Mouse (Mus musculus) urinary bladder, adult 18-20 months (tissue): ENCODE results near the gene Mob3c.

Experiments
- DNase-seq, 2 experiments: peaks; one replicate each; pipeline ENCODE4 v3.0.0; 2022; ENCODE audit warnings: low spot score in 2 of 2, mixed read lengths in 2 of 2

The Mob3c gene

DNA sequence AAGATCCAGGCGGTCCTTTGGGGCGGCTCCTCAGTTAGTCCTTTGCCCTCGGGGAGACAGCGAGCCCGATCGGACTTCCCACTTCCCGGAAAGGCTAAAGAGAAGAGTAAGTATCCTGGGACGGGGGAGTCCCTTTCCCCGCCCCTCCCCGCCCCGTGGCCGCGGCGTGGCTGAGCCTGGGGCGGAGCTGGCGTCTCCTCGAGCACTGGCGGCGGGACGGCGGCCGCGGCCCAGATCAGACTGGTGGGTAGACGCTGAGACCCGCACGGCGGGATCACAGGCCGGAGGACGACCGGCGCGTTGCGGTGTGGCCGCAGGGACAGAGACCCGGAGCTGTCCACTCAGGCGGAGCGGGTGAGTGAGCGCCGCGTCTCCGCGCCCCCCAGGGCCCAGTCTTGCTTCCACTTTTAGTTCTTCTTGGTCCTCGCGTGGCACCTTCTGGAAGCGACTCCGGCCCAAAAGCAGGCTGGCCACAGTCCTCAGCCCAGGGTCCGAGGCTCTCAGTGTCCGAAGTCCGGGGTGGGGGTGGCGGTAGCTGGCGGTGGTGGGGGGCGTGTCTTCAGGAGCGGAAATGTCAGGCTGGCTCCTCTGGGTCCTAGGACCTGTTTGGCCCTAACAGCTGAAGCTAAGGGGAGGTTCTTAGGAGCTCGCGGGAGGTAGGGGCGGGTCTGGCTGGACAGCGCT is at the start of gene Mob3c:
Gene Mob3c (plus strand): TSS at position 205 of the 684 bp plus-strand sequence.
- DNase-seq, result peak; percentile 77 to 79

DNA sequence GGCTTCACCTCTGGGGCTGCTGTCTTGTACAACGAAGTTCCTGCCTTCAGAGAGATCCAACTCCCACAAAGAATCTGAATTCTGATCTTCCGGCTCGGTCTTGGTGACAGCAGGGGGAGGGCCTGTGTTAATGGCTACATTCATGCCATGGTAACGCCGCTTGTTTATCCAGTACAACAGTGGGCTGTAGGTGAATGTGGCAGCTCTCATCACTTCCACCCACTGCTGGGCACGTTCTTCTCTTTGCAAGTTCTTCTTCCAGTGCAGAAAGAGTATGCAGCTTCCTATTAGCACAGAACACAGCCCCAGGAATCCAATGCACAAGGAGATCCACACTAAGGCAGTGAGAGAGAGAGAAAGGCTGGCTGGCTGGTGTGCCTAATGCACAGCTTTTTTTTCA is 47.6 kb upstream of the Mob3c start:
- no peak for DNase-seq

- DNase-seq, result no peak
Observed at GRCm38 (mm10) chr4:115780918-115781317, 47.0 kb upstream of the Mob3c start, which contains the start of gene Tex38. Gene Tex38, minus strand, starts transcription at chr4:115781018.

- DNase-seq, result no peak
Observed at GRCm38 (mm10) chr4:115782026-115782805, 45.7 kb upstream of the Mob3c start.

DNA sequence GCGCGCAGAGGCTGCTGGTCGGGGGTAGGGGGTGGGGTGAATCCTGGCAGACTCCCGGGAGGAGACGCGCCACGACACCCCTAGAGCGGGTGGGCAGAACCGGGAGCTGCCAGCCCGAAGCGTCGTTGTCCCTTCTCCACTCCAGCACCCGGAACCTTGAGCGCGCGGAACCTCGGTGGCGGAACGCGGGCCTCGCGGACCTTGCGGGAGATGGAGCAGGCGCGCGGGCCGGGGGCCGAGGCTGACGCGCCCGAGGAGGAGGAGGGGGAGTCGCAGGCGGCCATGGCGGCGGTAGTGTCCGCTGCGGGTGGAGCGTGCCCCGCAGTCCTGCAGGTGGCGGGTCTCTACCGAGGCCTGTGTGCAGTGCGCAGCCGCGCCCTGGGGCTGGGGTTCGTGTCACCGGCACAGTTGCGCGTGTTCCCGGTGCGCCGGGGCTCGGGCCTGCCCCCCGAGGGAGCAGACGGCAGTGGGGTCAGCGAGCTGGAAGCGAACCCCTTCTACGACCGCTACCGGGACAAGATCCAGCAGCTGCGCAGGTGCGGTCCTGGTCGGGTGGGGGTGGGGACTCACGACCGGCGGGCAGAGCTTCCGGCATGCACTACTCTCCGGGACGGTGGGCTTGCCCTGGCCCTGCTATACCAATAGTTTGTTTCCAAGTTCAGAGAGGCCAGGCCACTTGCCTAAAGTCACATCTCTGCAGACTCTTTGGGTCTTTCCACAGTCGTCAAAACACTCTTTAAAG is 43.0 kb upstream of the Mob3c start, which contains the start of gene Atpaf1:
Gene Atpaf1 (plus strand): TSS at position 44 of the 742 bp plus-strand sequence.
- peak; percentile 38 to 78 for DNase-seq

DNA sequence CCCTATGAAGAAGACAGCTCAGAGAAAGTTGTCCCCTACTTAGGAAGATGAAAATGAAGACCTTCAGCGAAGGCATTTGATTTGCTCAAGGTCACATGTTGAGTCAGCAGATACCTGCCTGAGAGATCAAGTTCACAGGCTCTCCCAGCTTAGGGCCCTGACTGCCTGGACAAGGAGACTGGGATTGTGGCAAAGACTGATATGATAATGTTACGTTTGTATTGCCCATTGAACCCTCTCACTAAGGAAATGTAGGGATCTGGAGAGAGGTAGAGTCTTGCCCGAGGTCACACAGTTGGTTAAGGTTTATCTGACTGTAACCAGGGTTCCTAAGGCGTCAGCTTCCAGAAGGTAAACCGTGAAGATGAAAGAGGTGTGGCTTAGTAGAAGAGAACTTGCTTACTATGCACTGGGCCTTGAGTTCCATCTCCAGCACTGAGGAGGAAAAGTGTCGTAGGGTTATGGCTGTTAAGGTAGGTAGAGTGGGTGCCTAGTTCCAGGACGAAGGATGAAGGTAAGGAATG is 42.3 kb upstream of the Mob3c start:
- no peak for DNase-seq

GRCm38 (mm10) chr4:115790864-115791263 is 37.0 kb upstream of the Mob3c start:
- DNase-seq, result no peak

DNA sequence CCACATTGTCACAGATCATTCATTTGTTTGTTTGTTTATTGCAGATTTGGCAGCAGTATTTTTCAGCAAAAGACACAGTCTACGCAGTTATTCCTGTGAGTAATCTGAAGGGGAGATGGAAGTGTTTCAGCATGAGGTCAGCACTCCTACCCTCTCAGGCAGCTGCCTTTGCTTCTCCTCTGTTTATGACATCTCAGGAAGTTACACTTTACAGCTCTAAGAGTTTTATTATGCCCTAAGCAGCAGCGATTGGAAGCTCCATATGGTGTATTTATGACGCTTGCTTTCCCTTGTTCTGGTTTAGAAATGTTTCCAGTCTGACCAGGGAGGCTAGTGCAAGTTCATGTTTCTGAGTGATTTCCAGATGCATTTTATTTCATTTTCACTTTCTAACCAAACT is 32.5 kb upstream of the Mob3c start:
- no peak for DNase-seq

DNA sequence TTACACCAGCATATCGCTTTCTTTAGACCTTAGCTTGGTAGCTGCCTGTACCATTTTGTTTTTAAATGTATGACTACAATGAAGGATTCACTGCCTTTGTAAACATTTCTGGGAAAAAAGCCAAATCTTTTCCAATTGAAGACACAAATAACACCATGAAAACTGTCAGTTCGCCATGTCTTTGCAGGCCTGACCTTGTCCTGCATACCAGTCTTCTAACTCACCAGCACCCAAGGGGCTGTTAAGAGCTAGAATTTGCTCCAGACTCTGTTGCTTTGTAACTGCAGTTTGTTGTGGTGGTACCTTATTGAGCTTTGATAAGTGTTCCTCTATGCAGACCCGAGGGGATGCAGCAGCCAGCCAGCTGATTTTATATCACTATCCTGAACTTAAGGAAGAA is 27.9 kb upstream of the Mob3c start:
- no peak for DNase-seq

- no peak for DNase-seq
Observed at GRCm38 (mm10) chr4:115812326-115812725, 15.6 kb upstream of the Mob3c start.

DNA sequence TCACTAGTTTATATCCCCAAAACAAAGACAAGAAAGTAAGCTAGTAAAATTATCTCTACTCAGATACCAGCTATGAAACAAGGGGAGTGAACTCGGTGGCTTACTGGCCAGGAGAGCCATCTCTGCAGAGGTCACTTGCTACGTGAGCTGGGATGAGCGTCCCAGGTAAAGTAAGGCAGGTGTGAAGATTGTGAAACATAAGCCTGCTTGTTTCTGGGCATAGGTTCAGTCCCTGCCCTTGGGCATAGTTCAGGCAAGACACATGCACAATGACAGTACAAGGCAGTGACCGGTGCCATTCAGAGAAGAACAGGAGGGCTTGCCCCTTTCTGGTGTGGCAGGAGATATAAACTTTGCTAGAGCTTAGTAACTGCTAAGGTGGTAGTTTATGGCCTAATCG is 12.3 kb upstream of the Mob3c start:
- no peak for DNase-seq

GRCm38 (mm10) chr4:115820199-115820598 is 7.7 kb upstream of the Mob3c start:
- DNase-seq, result no peak

DNA sequence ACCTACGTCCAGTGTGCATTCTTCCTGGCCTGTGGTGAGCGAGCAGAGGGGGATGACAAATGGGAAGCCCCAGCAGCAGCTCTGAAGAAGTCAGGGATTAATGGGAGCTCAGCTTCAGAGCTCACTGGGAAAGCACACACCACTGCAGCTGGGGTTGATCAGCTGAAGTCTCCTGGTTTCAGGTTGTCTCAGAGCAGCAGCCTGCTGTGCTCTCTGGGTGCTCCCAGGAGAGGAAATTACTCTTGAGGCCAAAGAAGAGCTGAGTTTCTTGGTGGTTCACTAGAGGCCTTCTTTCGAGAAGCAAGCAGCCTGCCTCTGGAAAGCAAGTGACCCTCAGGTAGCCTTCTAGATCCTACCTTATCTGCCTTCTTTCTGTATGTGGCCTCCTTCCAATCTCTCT is 6.9 kb upstream of the Mob3c start:
- no peak for DNase-seq

DNA sequence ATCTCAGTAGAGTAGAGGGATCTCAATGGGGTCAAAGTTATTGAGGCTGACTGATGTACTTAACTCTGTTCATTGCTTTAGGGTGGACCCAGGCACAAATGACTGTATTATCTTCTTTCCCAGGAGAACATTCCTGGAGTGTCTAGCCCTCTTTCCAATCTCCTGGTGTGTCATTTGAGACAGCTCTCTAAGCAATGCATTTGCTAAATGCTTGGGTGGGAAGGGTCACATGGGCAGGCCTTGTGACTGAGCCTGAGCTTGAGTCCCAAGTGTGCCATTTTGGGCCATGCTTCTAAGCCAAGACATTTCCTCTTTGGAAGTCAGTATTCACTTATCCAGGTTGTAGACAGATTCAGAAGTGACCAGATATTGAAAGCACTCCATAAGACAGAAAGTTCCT is 6.5 kb upstream of the Mob3c start:
- no peak for DNase-seq

GRCm38 (mm10) chr4:115821928-115822327 is 6.0 kb upstream of the Mob3c start:
- DNase-seq, result no peak

DNA sequence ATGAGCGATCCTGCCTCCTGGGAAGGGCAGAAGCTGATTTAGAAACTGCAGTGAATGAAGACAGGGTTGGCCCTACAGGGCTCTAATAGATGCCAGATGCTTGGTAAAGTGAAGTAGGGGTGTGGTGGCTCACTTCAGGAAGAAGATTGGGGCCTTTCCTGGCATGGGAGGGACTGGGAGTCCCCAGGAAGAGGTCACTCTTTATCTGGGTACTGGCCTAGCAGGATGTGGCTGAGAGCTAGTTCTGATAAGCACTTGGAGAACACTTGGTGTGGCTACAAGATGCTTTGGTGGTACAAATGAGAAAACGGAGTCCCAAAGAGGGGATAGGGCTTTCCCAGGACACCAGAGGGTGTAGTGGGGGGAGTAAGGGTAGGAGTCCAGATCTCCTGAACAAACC is 3.7 kb upstream of the Mob3c start:
- DNase-seq, result no peak

- DNase-seq, result no peak
Observed at GRCm38 (mm10) chr4:115825271-115825670, 2.6 kb upstream of the Mob3c start.

DNA sequence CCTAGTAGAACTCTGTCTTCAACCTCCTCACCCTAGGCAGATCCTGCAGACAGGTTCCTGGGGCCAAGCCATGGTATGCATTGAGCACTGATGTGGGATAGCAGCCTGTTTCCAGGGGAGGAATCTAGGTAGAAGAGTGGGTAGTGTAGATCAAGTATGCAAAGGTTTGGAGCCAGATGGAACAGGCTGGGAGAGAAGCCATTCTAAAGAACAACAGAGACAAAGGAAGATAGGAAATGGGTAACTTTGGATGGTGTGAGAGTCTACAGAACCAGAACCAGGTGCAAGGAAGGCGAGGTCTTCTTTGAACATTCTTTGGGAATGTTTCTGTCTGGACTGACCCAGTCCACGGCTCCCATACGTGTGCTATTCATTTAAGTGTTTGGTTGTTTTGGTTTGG is 826 bp upstream of the Mob3c start:
- DNase-seq, result no peak

DNA sequence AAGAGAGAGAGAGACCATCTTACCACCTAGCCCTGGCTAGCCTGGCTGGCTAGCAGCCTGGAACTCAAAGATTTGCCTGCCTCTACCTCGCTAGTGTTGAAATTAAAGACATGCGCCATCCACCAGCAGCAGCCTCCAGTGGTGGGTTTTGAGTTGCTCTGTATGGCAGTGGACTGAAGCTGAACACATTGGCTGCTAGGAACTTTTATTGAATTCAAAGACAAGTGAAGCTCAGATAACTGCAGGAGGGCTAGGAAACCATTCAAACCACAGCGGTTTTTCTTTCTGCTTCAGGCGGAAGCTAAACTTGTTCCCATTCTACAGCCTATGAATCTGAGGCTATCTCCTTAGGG is 381 bp upstream of the Mob3c start:
- no peak for DNase-seq

- DNase-seq, result no peak
Observed at GRCm38 (mm10) chr4:115828572-115828902, 645 bp downstream of the Mob3c start.

- DNase-seq, result no peak
Observed at GRCm38 (mm10) chr4:115830491-115830890, 2.6 kb downstream of the Mob3c start.

- DNase-seq, result no peak
Observed at GRCm38 (mm10) chr4:115831221-115831620, 3.3 kb downstream of the Mob3c start.
